Mouse (Mus musculus): ENCODE measurements at regions not wholly inside any gene's neighbourhood (a gene's known extent, or its start where the extent isn't known, plus 50 kb on each side); places are given as distances from the start of the nearest gene placed in this dataset.
"Not testable (repeated sequence)": the region's sequence is repeated elsewhere in the genome, so short reads cannot be mapped to it uniquely, and the experiment has no call there.

DNA sequence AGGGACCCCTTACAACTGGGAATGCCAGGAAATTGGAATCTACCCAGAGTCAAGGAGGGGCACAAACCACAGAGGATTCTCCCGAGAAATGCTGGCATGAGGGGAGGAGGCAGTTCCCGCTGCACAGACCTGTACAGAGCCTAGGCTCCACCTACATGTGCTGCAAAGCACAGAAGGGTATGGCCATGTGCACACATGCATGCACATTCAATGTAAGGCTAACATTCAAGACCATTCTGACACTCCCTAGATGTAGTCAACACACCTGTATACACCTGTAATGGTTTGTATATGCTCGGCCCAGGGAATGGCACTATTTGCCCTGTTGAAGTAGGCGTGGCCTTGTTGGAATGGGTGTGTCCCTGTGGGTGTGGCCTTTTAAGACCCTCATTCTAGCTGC is 238.0 kb downstream of the Prex1 start:
- DNase-seq = no peak

DNA sequence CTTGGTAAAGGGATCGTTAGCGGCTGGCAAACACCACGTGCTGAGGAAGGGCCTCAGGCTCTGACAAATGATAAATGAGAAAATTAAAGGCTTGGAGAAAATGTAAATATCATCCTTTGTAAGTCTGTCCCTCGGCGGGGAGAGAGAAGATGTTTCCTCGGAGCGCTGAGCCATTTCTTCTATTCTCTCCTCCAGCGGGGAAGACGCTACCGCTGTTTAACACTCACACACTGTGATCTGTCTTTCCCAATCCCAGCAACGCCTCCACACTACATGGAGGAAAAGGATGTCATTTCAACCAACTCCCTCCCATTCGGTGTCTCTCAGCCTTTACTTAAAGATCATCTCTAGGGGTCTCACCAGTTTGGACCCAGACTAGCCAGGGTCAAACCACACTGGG is 239.0 kb downstream of the Prex1 start:
- DNase-seq = no peak

- no peak for DNase-seq
These were observed 242.3 kb downstream of the Prex1 start for GRCm38 (mm10) chr2:166471257-166471753.

DNA sequence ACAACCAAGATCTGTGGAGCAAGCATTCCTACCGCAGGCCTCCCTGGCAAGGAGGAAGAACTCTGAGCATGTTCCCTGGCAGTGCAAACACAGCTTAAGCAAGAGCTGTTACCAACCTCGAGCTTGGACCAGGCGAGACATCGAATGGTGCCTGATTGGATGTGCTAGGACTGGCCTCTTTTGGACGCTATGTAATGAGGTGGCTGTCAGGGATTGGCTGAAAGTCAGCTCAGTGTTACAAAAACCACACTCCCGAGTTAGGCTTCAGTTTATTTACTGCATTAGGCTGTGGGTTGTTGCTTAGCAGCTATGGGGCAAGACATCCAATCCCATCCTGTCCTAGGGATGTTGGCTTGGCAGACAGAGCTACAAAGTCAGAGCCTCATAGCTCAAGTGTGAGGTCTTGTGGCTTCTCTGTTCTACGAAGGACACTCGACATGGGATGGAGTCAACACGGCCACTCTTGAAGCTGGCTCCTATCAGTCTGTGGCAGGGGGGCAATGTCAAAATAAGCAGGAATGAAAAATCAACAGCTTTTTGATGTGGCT is 244.5 kb downstream of the Prex1 start:
- no peak for DNase-seq

- no peak for DNase-seq
These were observed 246.5 kb downstream of the Prex1 start for GRCm38 (mm10) chr2:166467137-166467536.

GRCm38 (mm10) chr2:166465531-166465930 is 248.1 kb downstream of the Prex1 start:
- no peak for DNase-seq

DNA sequence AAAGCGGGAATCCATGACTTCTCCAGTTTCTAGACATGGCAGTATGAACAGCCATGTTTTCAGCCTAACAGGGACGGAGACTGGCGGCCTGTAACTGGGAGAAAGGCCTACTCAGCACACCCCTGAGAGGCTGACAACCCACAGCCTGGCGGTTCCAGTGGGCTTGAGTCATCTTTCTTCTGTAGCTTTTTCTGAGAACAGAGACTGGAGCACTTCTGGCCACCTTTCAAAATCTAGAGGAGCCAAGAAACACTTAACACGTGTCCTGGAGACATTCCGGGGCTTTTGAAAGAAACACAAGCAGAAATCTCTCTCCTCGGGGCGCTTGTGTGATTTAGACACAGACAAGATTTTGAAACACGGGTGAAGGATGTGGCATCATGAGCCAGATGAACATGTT is 250.1 kb downstream of the Prex1 start:
- DNase-seq = peak; percentile 58

- no peak for DNase-seq
These were observed 251.7 kb downstream of the Prex1 start for GRCm38 (mm10) chr2:166461956-166462355.

DNA sequence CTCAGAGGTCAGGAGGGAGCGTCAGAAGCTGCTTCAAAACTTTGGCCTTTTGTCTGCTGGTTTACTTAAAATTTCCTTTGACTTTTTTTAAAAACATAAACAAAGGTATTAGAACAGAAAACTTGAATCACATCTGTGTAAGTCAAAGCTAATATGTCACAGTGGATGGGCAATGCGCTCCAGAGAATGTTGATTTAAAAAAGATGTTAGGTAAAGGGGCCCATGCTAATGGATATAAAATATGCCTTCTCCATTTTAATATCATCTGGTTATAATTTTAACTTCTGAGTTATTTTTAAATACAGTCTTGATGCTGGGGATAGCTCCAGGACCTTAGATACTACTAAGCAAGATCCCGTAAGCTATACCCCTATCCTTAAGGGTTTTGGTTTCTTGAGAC is 252.5 kb downstream of the Prex1 start:
- DNase-seq = no peak

DNA sequence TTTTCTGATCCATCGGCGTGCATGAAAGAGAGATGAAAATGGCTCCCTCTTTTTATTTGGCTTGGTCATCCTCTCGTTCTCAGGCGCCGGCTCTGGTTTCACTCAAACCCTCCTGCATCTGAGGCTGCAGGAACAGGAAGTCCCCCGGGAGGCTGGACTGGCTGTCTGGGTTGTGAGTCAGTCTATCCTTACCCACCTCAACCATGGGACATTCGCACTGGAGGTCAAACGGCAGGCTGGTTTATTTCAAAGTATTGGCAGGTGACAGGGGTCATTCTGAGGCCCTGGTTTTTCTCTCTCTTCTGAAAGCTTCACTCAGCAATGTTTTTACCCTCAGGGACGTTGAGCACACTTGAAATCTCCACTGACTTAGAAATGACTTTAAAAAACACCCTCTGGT is 253.7 kb downstream of the Prex1 start:
- peak; percentile 56 for DNase-seq

- no peak for DNase-seq
These were observed 254.7 kb downstream of the Prex1 start for GRCm38 (mm10) chr2:166458953-166459352.

DNA sequence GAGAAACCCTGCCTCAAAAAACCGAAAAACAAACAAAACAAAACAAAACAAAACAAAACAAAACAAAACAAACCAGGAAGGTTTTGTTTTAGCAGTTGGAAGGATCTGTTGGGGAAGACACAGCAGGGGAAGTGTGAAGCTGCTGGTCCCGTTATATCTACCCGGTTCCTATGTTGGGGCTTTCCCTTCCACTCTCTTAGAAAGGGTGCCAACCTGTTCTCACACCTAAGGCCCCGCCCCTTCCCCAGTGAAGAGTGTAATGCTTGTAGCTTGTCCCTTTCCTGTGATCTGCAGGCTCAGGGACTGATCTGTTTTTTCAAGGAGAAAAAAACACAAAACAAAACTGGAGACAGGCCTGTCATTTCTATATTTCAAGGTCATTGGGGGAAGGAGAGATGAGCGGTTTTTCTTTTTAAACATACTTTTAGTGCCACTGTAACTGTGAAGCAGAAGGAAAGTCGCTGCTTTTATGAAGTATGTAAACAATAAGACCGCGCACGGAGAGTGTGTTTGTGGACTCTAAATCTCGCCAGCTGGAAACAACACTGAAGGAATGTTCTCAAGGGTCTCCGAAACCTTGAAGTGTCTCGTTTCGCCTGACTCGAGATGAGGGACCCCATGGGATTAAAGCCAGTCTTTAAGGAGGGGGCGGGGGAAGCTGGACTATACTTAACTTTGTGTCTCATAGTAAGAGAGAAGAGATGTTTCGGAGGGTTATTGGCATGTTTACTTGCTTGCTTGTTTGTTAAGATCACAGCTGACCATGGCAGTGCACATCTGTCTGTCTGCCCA is 256.1 kb downstream of the Prex1 start:
- no peak for DNase-seq

DNA sequence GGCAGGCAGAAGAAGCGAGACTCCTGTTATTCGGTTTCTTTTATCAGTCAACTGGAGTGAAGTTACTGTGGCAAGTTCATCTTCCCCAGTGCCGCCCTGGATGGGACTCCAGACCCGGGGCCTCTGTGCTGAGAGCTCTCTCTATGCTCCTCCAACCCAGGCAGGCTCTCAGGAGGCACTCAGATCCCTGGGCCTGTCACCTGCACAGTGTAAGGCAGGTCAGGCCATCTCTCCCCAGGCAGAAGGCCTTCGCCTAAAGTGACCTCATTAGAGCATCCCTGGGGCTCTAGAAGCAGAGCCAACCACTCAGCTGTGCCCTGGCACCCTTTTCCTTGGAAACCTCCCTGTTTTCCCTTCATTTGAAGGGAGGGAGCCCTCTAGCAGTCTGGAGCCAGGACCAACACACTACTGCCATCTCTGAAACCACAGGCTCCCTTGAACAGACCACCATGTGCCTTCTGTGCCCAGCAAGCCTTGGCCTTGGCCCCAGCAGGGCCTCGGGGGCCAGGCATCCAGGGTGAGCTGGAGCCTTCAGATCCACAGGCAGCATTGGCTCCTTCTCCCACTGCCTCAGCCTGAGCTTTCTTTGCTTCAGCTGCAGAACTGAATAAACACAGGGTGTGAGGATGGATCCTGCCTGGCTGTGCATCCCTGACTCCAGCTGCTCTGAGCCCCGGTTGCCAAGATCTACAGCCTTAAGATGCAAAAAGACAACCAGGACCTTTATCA is 259.3 kb downstream of the Prex1 start:
- not testable (repeated sequence) for DNase-seq

DNA sequence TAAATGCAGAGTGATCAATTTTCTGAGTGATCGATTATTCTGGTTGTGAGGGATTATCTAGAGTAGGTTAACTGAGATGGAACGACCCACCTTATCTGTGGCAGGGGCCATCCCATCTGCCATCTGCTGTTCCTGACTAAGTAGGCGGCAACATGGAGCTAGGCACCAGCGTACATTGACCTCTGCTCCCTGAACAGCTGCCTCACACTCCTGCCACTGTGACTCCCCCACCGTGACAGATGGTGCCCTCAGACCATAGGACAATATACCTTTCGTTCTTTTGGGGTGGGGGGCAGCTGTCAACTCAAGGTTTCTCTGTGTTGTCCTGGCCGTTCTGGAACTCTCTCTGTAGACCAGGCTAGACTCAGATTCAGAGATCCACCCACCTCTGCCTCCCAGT is 262.7 kb downstream of the Prex1 start:
- no peak for DNase-seq

DNA sequence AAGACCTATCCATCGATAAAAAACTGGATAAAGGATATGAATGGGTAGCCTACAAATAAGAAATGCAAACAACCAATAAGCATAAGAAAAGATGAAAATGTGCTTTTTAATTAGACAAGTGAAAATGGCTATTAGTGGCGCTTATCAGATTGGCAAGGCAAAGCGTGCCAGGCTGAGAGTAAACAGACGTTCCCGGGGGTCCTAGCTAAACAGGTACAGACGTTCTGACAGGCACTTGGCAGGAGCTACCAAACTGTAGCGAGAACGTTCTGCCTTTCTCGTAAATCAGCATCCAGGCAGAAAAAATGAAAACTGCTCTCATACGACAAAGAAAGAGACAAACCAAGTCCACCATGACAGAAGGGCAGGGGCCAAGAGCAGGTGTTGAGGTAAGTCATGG is 263.3 kb downstream of the Prex1 start:
- no peak for DNase-seq

DNA sequence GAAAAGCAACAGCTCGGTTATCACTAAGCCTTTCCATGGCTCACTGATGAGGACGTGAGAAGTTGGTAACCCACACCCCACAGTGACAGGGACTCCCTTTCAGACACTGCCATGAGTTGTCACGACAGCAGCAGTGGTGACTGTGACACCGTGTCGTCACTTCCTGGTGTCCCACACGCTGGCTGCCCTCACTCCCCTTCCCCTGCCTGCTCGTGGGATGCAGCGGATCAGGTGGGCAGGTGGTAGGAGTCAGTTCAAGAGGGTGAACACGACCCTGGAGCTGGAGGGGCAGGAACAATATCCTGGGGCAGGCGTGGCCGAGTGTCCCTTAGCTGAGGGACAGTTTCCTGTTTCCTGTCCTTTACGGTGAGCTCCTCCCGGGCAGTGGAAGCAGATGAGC is 264.9 kb downstream of the Prex1 start:
- no peak for DNase-seq

DNA sequence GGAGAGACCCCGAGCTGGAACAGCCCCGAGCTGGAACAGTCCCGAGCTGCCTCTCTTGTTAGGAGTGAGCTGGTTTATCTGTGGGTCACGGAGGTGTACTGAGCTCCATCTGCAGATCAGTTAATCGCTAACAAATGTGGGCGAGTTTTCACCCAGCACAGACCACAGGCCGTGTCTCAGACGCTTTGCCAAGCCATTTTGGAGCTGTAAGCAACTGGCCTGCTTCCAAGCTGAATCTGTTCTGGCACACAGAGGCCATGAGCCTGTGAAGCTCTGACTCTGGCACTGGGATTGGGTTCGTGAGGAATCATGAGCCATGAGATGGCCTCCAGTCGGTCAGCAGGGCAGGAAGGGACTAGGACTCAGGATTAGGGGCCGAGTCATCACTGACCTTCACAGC is 265.5 kb downstream of the Prex1 start:
- peak; percentile 69 for DNase-seq

DNA sequence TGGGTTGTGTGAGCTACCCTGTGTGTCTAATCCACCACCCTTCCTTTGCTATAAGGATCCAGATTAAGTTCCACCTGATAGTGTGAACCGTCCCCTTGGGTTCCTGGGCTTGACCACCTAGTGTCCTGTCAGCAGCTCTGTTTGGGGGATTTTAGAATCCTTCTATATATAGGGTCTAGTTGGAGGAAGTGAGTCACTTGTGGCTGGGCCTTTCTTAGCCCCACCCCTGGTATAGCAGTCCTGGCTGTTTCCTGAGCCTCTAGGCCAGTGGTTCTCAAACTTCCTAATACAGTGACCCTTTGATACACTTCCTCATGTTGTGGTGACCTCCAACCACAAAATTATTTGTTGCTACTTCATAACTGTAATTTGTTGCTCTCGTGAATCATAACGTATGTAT is 267.1 kb downstream of the Prex1 start:
- DNase-seq = no peak

- not testable (repeated sequence) for DNase-seq
These were observed 267.8 kb downstream of the Prex1 start for GRCm38 (mm10) chr2:166445824-166446223.

GRCm38 (mm10) chr2:166442997-166443396 is 270.6 kb downstream of the Prex1 start:
- DNase-seq = no peak

DNA sequence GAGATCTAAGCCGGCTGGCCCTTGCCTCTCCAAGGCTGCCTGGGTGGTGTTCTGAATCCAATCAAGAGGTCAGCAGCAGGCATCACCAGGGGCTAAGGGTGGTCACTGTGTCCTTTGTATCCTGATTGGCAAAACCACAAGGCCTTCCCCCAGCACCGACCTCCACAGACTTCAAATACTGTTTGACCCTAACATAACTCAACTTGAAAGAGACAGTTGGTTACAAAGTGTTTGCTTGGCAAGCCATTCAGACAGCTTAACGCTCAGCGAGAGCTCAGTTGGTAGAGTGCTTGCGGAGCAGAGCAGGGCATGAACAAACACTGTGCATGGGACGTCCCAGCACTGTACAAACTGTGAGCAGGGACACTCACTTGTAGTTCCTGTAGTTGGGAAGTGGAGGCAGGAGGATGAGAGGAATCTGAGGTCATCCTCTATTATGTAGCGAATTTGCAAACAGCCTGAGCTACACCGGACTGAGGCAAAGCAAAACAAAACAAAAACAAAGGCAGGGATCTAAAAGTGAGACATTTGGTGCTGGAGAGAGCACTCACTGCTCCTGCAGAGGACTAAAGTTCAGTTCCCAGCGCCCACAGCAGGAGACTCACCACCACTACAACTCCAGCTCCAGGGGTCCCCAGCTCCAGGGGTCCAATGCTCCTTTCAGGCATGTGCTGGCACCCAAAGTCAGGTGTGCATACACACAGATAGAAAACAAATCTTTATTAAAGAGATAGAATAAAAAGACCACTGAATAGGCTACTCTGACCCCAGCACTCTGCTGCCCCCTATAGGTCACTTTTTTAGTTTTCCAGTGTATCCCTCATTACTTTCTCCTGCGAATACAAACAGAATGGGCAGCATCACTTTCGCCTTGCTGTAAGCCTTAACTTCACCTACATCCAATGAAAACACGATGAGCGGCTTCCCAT is 273.5 kb downstream of the Prex1 start:
- no peak for DNase-seq

DNA sequence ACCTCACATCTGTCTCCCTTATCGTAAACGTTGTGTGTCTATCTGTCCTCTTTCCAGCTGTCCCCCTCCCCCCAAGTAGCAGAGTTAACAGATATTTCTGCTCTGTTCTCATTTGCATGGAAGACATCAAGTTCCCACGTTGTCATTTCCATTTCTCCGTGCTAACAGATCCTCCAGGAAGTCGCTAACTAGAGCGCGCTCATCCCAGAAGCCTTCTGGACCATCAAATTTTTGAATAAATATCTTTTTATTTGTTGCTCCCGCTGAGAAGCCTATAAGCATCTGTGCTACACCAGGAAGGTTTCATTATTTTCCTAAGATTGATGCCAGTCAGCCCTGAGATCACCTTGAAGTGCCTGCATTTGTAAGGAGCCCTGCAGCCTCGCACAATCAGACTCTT is 275.4 kb downstream of the Prex1 start:
- no peak for DNase-seq
